Mouse (Mus musculus) megakaryocyte, embryonic 14.5 days (primary cell): ENCODE measurements around the gene Olfr68.

Source experiments
- FLI1 ChIP-seq: IDR thresholded peaks from 2 replicates; pipeline ENCODE4 v1.6.1; 2012; ENCODE audit warnings: low read length, inconsistent platforms, mixed read lengths
- GATA1 ChIP-seq: IDR thresholded peaks from 3 replicates; pipeline ENCODE4 v1.6.1; 2012; ENCODE audit warnings: mixed read lengths, low read length, inconsistent platforms, borderline replicate concordance

- no peak for TF ChIP-seq GATA1
- no peak for TF ChIP-seq FLI1
Observed at GRCm38 (mm10) chr7:103771494-103771893, 8.0 kb downstream of the Olfr68 start, which contains the start of gene Olfr69.
